Mouse (Mus musculus): ENCODE data around the gene Map1b. TPM values are rescaled to one million over a fixed set of nuclear protein-coding genes. Genes with fewer than 3 reads are reported as not detected.

The Map1b gene
- polyA plus RNA-seq, 1 experiment = 4.1 TPM

GRCm38 (mm10) chr13:99554466-99554865, 38.1 kb upstream of the Map1b start:
- TF ChIP-seq CTCF (IDR thresholded peaks at IDR 0.05; ENCODE audit: insufficient read depth, low read length) = no peak
- TF ChIP-seq POLR2A (IDR thresholded peaks at IDR 0.05; ENCODE audit: borderline replicate concordance, extremely low read depth, low read depth, low read length) = no peak
- Histone ChIP-seq H3K4me3 (replicated peaks; ENCODE audit: extremely low read depth, low read depth, low read length) (no peak overlapping the region), H3K4me1 (ENCODE audit: control insufficient read depth, insufficient read depth, low read length) (no peaks in the 10 kb centered on the region)
- 77% methylated on average over 6 of the region's 6 CpGs for WGBS
- no peak for DNase-seq

GRCm38 (mm10) chr13:99552381-99552780, 36.0 kb upstream of the Map1b start:
- TF ChIP-seq CTCF (IDR thresholded peaks at IDR 0.05; ENCODE audit: insufficient read depth, low read length) = no peak
- 97% methylated on average over 4 of the region's 4 CpGs for WGBS
- H3K4me1 ChIP-seq (ENCODE audit: control insufficient read depth, insufficient read depth, low read length) = no peaks in the 10 kb centered on the region
- no peak overlapping the region for H3K4me3 ChIP-seq (replicated peaks; ENCODE audit: extremely low read depth, low read depth, low read length)
- no peak for DNase-seq

GRCm38 (mm10) chr13:99550679-99551369, 34.5 kb upstream of the Map1b start:
- DNase-seq = no peak
- Histone ChIP-seq H3K4me1 (ENCODE audit: control insufficient read depth, insufficient read depth, low read length) (no peaks in the 10 kb centered on the region), H3K4me3 (replicated peaks; ENCODE audit: extremely low read depth, low read depth, low read length) (no peak overlapping the region)
- 76% methylated on average over 12 of the region's 12 CpGs for WGBS
- TF ChIP-seq CTCF (IDR thresholded peaks at IDR 0.05; ENCODE audit: insufficient read depth, low read length) = no peak
- TF ChIP-seq POLR2A (IDR thresholded peaks at IDR 0.05; ENCODE audit: borderline replicate concordance, extremely low read depth, low read depth, low read length) = no peak

- TF ChIP-seq CTCF (IDR thresholded peaks at IDR 0.05; ENCODE audit: insufficient read depth, low read length) (no peak), POLR2A (IDR thresholded peaks at IDR 0.05; ENCODE audit: borderline replicate concordance, extremely low read depth, low read depth, low read length) (no peak)
- no peaks in the 10 kb centered on the region for H3K4me1 ChIP-seq (ENCODE audit: control insufficient read depth, insufficient read depth, low read length)
- WGBS = 83% methylated on average over 4 of the region's 4 CpGs
- H3K4me3 ChIP-seq (replicated peaks; ENCODE audit: extremely low read depth, low read depth, low read length) = no peak overlapping the region
- no peak for DNase-seq
Observed at GRCm38 (mm10) chr13:99550060-99550459, 33.7 kb upstream of the Map1b start.

GRCm38 (mm10) chr13:99549584-99549983, 33.2 kb upstream of the Map1b start:
- WGBS = 37% methylated on average over 9 of the region's 9 CpGs
- H3K4me3 ChIP-seq (replicated peaks; ENCODE audit: extremely low read depth, low read depth, low read length) = no peak overlapping the region
- TF ChIP-seq CTCF (IDR thresholded peaks at IDR 0.05; ENCODE audit: insufficient read depth, low read length) = no peak
- no peak for TF ChIP-seq POLR2A (IDR thresholded peaks at IDR 0.05; ENCODE audit: borderline replicate concordance, extremely low read depth, low read depth, low read length)
- no peaks in the 10 kb centered on the region for H3K4me1 ChIP-seq (ENCODE audit: control insufficient read depth, insufficient read depth, low read length)
- no peak for DNase-seq

- WGBS = 80% methylated on average over 5 of the region's 5 CpGs
- no peak overlapping the region for H3K4me3 ChIP-seq (replicated peaks; ENCODE audit: extremely low read depth, low read depth, low read length)
- DNase-seq = no peak
- H3K4me1 ChIP-seq (ENCODE audit: control insufficient read depth, insufficient read depth, low read length) = no peaks in the 10 kb centered on the region
- TF ChIP-seq POLR2A (IDR thresholded peaks at IDR 0.05; ENCODE audit: borderline replicate concordance, extremely low read depth, low read depth, low read length) (no peak), CTCF (IDR thresholded peaks at IDR 0.05; ENCODE audit: insufficient read depth, low read length) (no peak)
Observed at GRCm38 (mm10) chr13:99546832-99547231, 30.5 kb upstream of the Map1b start.

GRCm38 (mm10) chr13:99545201-99545600, 28.9 kb upstream of the Map1b start:
- 34% methylated on average over 6 of the region's 6 CpGs for WGBS
- Histone ChIP-seq H3K4me3 (replicated peaks; ENCODE audit: extremely low read depth, low read depth, low read length) (no peak overlapping the region), H3K4me1 (ENCODE audit: control insufficient read depth, insufficient read depth, low read length) (no peaks in the 10 kb centered on the region; the same call in 1 of the 2 replicates)
- TF ChIP-seq CTCF (IDR thresholded peaks at IDR 0.05; ENCODE audit: insufficient read depth, low read length) = no peak
- TF ChIP-seq POLR2A (IDR thresholded peaks at IDR 0.05; ENCODE audit: borderline replicate concordance, extremely low read depth, low read depth, low read length) = no peak
- DNase-seq = no peak

- DNase-seq = no peak
- peaks cover 8% of the 10 kb centered on the region for H3K4me1 ChIP-seq (ENCODE audit: control insufficient read depth, insufficient read depth, low read length)
- no peak for TF ChIP-seq CTCF (IDR thresholded peaks at IDR 0.05; ENCODE audit: insufficient read depth, low read length)
- H3K4me3 ChIP-seq (replicated peaks; ENCODE audit: extremely low read depth, low read depth, low read length) = no peak overlapping the region
- 29% methylated on average over 21 of the region's 21 CpGs for WGBS
Observed at GRCm38 (mm10) chr13:99541429-99542267, 25.3 kb upstream of the Map1b start.

- DNase-seq = no peak
- 42% methylated on average over 5 of the region's 5 CpGs for WGBS
Observed at GRCm38 (mm10) chr13:99539288-99539687, 22.9 kb upstream of the Map1b start.

GRCm38 (mm10) chr13:99538851-99539250, 22.5 kb upstream of the Map1b start:
- TF ChIP-seq POLR2A (IDR thresholded peaks at IDR 0.05; ENCODE audit: borderline replicate concordance, extremely low read depth, low read depth, low read length) (no peak), CTCF (IDR thresholded peaks at IDR 0.05; ENCODE audit: insufficient read depth, low read length) (no peak)
- peaks cover 8% of the 10 kb centered on the region for H3K4me1 ChIP-seq (ENCODE audit: control insufficient read depth, insufficient read depth, low read length)
- DNase-seq = no peak
- H3K4me3 ChIP-seq (replicated peaks; ENCODE audit: extremely low read depth, low read depth, low read length) = no peak overlapping the region
- WGBS = 84% methylated on average over 11 of the region's 11 CpGs

More at GRCm38 (mm10) chr13:99539288-99539687, 22.9 kb upstream of the Map1b start:
- TF ChIP-seq CTCF (IDR thresholded peaks at IDR 0.05; ENCODE audit: insufficient read depth, low read length) (no peak), POLR2A (IDR thresholded peaks at IDR 0.05; ENCODE audit: borderline replicate concordance, extremely low read depth, low read depth, low read length) (no peak)
- Histone ChIP-seq H3K4me3 (replicated peaks; ENCODE audit: extremely low read depth, low read depth, low read length) (no peak overlapping the region), H3K4me1 (ENCODE audit: control insufficient read depth, insufficient read depth, low read length) (peaks cover 8% of the 10 kb centered on the region)
